Mouse (Mus musculus) lung, adult 18-20 months (tissue): Measurements from ENCODE around the gene Slc38a6.

ENCODE experiments used
- DNase-seq, 2 experiments: peaks; one replicate each; pipeline ENCODE4 v3.0.0; 2022; ENCODE audit warnings: mixed read lengths in 2 of 2

Slc38a6 gene

GRCm38 (mm10) chr12:73399426-73399825, 112.8 kb downstream of the Slc38a6 start:
- DNase-seq, result no peak

- DNase-seq, result no peak
Measured at GRCm38 (mm10) chr12:73400481-73401025, 114.0 kb downstream of the Slc38a6 start.

- DNase-seq, result no peak
Measured at GRCm38 (mm10) chr12:73401520-73402130, 115.0 kb downstream of the Slc38a6 start.

GRCm38 (mm10) chr12:73402137-73402712, 115.6 kb downstream of the Slc38a6 start:
- DNase-seq, result no peak

- no peak for DNase-seq
Measured at GRCm38 (mm10) chr12:73402851-73403665, 116.5 kb downstream of the Slc38a6 start.
